Mouse (Mus musculus): Measurements from ENCODE around the gene Rin1. TPM values are rescaled to one million over a fixed set of nuclear protein-coding genes. Genes with fewer than 3 reads are reported as not detected.

Gene Rin1
- polyA plus RNA-seq, 1 experiment = 1.9 TPM

- Histone ChIP-seq H3K36me3 (ENCODE audit: control insufficient read depth, insufficient read depth, low read length) (peaks cover 18% of the 10 kb centered on the region), H3K4me3 (ENCODE audit: extremely low read depth, insufficient read depth, insufficient read length) (no peak overlapping the region), H3K4me1 (ENCODE audit: control insufficient read depth, insufficient read depth, insufficient read length) (peaks cover 2% of the 10 kb centered on the region; the same call in 1 of the 2 replicates), H3K27ac (ENCODE audit: insufficient read depth, low read length) (no peak overlapping the region), H3K27me3 (ENCODE audit: control insufficient read depth, insufficient read depth, low read length) (no peaks in the 10 kb centered on the region)
- TF ChIP-seq CTCF (IDR thresholded peaks at IDR 0.05; ENCODE audit: extremely low read depth, insufficient read depth, insufficient read length, insufficient replicate concordance) (no peak), POLR2A (IDR thresholded peaks at IDR 0.05; ENCODE audit: low read depth, low read length) (no peak)
- 96% methylated on average over 3 of the region's 3 CpGs for WGBS
- no peak for DNase-seq (ENCODE audit: low read depth in 1 of 2, low spot score in 2 of 2)
Measured at GRCm38 (mm10) chr19:5051515-5051914, 1.2 kb downstream of the Rin1 start.

GRCm38 (mm10) chr19:5052166-5052822 is 2.0 kb downstream of the Rin1 start:
- H3K4me1 ChIP-seq (ENCODE audit: control insufficient read depth, insufficient read depth, insufficient read length) = peaks cover 2% of the 10 kb centered on the region; the same call in 1 of the 2 replicates
- H3K36me3 ChIP-seq (ENCODE audit: control insufficient read depth, insufficient read depth, low read length) = peaks cover 11% of the 10 kb centered on the region
- no peak overlapping the region for H3K4me3 ChIP-seq (ENCODE audit: extremely low read depth, insufficient read depth, insufficient read length)
- WGBS = 37% methylated on average over 25 of the region's 25 CpGs
- no peak for TF ChIP-seq CTCF (IDR thresholded peaks at IDR 0.05; ENCODE audit: extremely low read depth, insufficient read depth, insufficient read length, insufficient replicate concordance)
- TF ChIP-seq POLR2A (IDR thresholded peaks at IDR 0.05; ENCODE audit: low read depth, low read length) = no peak
- DNase-seq (ENCODE audit: low read depth in 1 of 2, low spot score in 2 of 2) = no peak
- H3K27ac ChIP-seq (ENCODE audit: insufficient read depth, low read length) = no peak overlapping the region
- H3K27me3 ChIP-seq (ENCODE audit: control insufficient read depth, insufficient read depth, low read length) = no peaks in the 10 kb centered on the region

- WGBS = 87% methylated on average over 17 of the region's 17 CpGs
- peaks cover 7% of the 10 kb centered on the region for H3K36me3 ChIP-seq (ENCODE audit: control insufficient read depth, insufficient read depth, low read length)
Measured at GRCm38 (mm10) chr19:5052853-5053252, 2.6 kb downstream of the Rin1 start.

GRCm38 (mm10) chr19:5053909-5054308 is 3.6 kb downstream of the Rin1 start:
- peaks cover 2% of the 10 kb centered on the region; the same call in 1 of the 2 replicates for H3K4me1 ChIP-seq (ENCODE audit: control insufficient read depth, insufficient read depth, insufficient read length)
- TF ChIP-seq CTCF (IDR thresholded peaks at IDR 0.05; ENCODE audit: extremely low read depth, insufficient read depth, insufficient read length, insufficient replicate concordance) (peak; percentile 63; the same call in 1 of the 2 replicates), POLR2A (IDR thresholded peaks at IDR 0.05; ENCODE audit: low read depth, low read length) (no peak)
- DNase-seq (ENCODE audit: low read depth in 1 of 2, low spot score in 2 of 2) = peak in 1 of 2 experiments; percentile 37

More at GRCm38 (mm10) chr19:5052853-5053252, 2.6 kb downstream of the Rin1 start:
- no peak for DNase-seq (ENCODE audit: low read depth in 1 of 2, low spot score in 2 of 2)
- H3K27ac ChIP-seq (ENCODE audit: insufficient read depth, low read length) = no peak overlapping the region
- H3K4me1 ChIP-seq (ENCODE audit: control insufficient read depth, insufficient read depth, insufficient read length) = peaks cover 2% of the 10 kb centered on the region; the same call in 1 of the 2 replicates
- no peak for TF ChIP-seq CTCF (IDR thresholded peaks at IDR 0.05; ENCODE audit: extremely low read depth, insufficient read depth, insufficient read length, insufficient replicate concordance)
- TF ChIP-seq POLR2A (IDR thresholded peaks at IDR 0.05; ENCODE audit: low read depth, low read length) = no peak
- H3K4me3 ChIP-seq (ENCODE audit: extremely low read depth, insufficient read depth, insufficient read length) = no peak overlapping the region
- H3K27me3 ChIP-seq (ENCODE audit: control insufficient read depth, insufficient read depth, low read length) = no peaks in the 10 kb centered on the region

GRCm38 (mm10) chr19:5056251-5056650 is 6.0 kb downstream of the Rin1 start:
- no peak for DNase-seq (ENCODE audit: low read depth in 1 of 2, low spot score in 2 of 2)
- H3K36me3 ChIP-seq (ENCODE audit: control insufficient read depth, insufficient read depth, low read length) = no peaks in the 10 kb centered on the region
- WGBS = 15% methylated on average over 6 of the region's 6 CpGs
- no peak overlapping the region for H3K27ac ChIP-seq (ENCODE audit: insufficient read depth, low read length)
- peaks cover 2% of the 10 kb centered on the region; the same call in 1 of the 2 replicates for H3K4me1 ChIP-seq (ENCODE audit: control insufficient read depth, insufficient read depth, insufficient read length)
- H3K27me3 ChIP-seq (ENCODE audit: control insufficient read depth, insufficient read depth, low read length) = no peaks in the 10 kb centered on the region
- TF ChIP-seq CTCF (IDR thresholded peaks at IDR 0.05; ENCODE audit: extremely low read depth, insufficient read depth, insufficient read length, insufficient replicate concordance) (peak; percentile 55; the same call in 1 of the 2 replicates), POLR2A (IDR thresholded peaks at IDR 0.05; ENCODE audit: low read depth, low read length) (no peak)
- H3K4me3 ChIP-seq (ENCODE audit: extremely low read depth, insufficient read depth, insufficient read length) = no peak overlapping the region

More at GRCm38 (mm10) chr19:5053909-5054308, 3.6 kb downstream of the Rin1 start:
- WGBS = 43% methylated on average over 9 of the region's 9 CpGs
- H3K27me3 ChIP-seq (ENCODE audit: control insufficient read depth, insufficient read depth, low read length) = no peaks in the 10 kb centered on the region
- peaks cover 5% of the 10 kb centered on the region; the same call in 1 of the 2 replicates for H3K36me3 ChIP-seq (ENCODE audit: control insufficient read depth, insufficient read depth, low read length)
- no peak overlapping the region for H3K27ac ChIP-seq (ENCODE audit: insufficient read depth, low read length)
- H3K4me3 ChIP-seq (ENCODE audit: extremely low read depth, insufficient read depth, insufficient read length) = no peak overlapping the region

DNA sequence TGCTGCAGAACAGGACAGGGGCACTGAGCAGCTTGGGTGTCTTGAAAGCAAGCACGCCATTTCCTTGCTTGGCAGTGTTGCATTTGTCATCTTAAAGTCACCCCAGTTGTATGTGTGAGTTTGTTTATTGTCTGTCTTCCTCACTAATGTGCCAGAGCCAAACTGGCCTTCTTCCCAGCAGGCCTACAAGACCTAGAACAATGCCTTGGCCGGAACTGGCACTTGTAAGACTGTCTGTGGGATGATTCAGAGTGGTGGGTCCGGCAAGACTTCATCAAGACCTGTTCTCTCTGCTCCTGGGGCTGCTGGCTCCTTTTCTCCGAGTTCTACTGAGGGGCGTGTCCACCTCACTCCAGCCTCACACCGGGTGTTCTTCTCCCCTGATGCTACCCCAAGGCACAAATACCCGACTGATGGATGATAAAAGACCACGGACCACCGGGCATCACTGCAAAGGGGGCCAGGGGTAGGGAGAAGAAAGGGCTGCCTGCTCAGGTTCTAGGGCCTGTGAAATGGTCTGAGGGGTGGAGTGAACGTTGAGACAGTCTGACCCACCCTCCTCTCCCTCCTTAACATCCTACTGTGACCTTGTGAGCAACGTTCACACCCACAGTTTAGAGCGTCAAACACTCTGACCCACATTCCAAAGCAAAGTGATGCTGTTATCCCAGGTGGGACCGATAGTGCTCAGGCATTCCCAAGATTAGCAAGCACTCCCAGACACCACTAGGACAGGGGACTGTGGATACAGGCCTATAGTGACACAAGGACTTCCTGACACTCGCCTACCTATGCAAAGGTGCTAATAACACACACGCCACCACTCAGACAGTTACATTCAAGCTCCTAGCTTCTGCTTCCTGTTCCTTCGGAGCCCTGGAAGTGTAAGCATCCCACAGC is 7.8 kb downstream of the Rin1 start:
- TF ChIP-seq CTCF (IDR thresholded peaks at IDR 0.05; ENCODE audit: extremely low read depth, insufficient read depth, insufficient read length, insufficient replicate concordance) (no peak), POLR2A (IDR thresholded peaks at IDR 0.05; ENCODE audit: low read depth, low read length) (no peak)
- peaks cover 2% of the 10 kb centered on the region; the same call in 1 of the 2 replicates for H3K4me1 ChIP-seq (ENCODE audit: control insufficient read depth, insufficient read depth, insufficient read length)
- WGBS = 69% methylated on average over 16 of the region's 16 CpGs
- no peak overlapping the region for H3K27ac ChIP-seq (ENCODE audit: insufficient read depth, low read length)
- H3K27me3 ChIP-seq (ENCODE audit: control insufficient read depth, insufficient read depth, low read length) = no peaks in the 10 kb centered on the region
- H3K36me3 ChIP-seq (ENCODE audit: control insufficient read depth, insufficient read depth, low read length) = no peaks in the 10 kb centered on the region
- H3K4me3 ChIP-seq (ENCODE audit: extremely low read depth, insufficient read depth, insufficient read length) = no peak overlapping the region
- DNase-seq (ENCODE audit: low read depth in 1 of 2, low spot score in 2 of 2) = no peak

All from spleen, adult 2 months (tissue).